Mouse (Mus musculus) liver, adult 2 months (tissue): Measurements from ENCODE around the gene Ldb2. TPM values are rescaled to one million over a fixed set of nuclear protein-coding genes. Genes with fewer than 3 reads are reported as not detected.

Experiments used
- DNase-seq: peaks from one replicate; pipeline ENCODE4 v3.0.0-alpha.2; 2011; ENCODE audit warnings: low read depth, low spot score; ENCODE audit errors: extremely low read depth
- H3K27ac ChIP-seq: fragments of 200-500 bp; replicated peaks from 2 replicates; pipeline ENCODE4 v1.5.1; 2012; ENCODE audit warnings: low read depth, mild to moderate bottlenecking, control low read depth, inconsistent platforms, low read length; ENCODE audit not compliant: insufficient read depth
- H3K27me3 ChIP-seq: fragments of 200-500 bp; 2 replicates; pipeline ENCODE4 v1.6.1; 2012; ENCODE audit warnings: mild to moderate bottlenecking, moderate library complexity, low read length, inconsistent platforms; ENCODE audit not compliant: control insufficient read depth, insufficient read depth
- H3K36me3 ChIP-seq: fragments of 200-500 bp; 2 replicates; pipeline ENCODE4 v1.6.1; 2012; ENCODE audit warnings: low read length, inconsistent platforms; ENCODE audit not compliant: control insufficient read depth, insufficient read depth
- H3K4me1 ChIP-seq: fragments of 200-500 bp; 2 replicates; pipeline ENCODE4 v1.6.1; 2011; ENCODE audit warnings: low read length; ENCODE audit not compliant: control insufficient read depth, insufficient read depth
- H3K4me3 ChIP-seq: fragments of 200-500 bp; 2 replicates; pipeline ENCODE4 v1.5.1; 2011; ENCODE audit warnings: low read depth, mild to moderate bottlenecking, control low read depth, low read length, moderate library complexity; ENCODE audit not compliant: insufficient read depth
- H3K79me2 ChIP-seq: fragments of 200-500 bp; 2 replicates; pipeline ENCODE4 v1.6.1; 2012; ENCODE audit warnings: inconsistent platforms, mild to moderate bottlenecking, low read length, moderate library complexity; ENCODE audit not compliant: control insufficient read depth, insufficient read depth
- H3K9ac ChIP-seq: fragments of 200-500 bp; 2 replicates; pipeline ENCODE4 v1.6.1; 2012; ENCODE audit warnings: low read depth, mild to moderate bottlenecking, control low read depth, inconsistent platforms, low read length
- CTCF ChIP-seq: fragments of 200-500 bp; IDR thresholded peaks from 2 replicates; pipeline ENCODE4 v1.5.1; 2011; ENCODE audit warnings: low read depth, low read length, control low read depth
- POLR2A ChIP-seq: fragments of 200-500 bp; IDR thresholded peaks from 2 replicates; pipeline ENCODE4 v1.6.1; 2011; ENCODE audit warnings: low read length, control low read depth; ENCODE audit not compliant: insufficient read depth; ENCODE audit errors: extremely low read depth
- WGBS: fragments of 180-500 bp; shearing (Covaris S2); methylation state at CpG from one replicate; pipeline ENCODE4 v1.1.7; 2018; 5-methylcytosine and 5-hydroxymethylcytosine counted together
- polyA plus RNA-seq: library from polyadenylated mRNA; depleted of rRNA; stranded (reverse); fragments of >200 nt; gene quantifications from 2 replicates; pipeline ENCODE4 v1.2.3, GENCODE M21; 2012
- total RNA-seq: library from RNA; depleted of rRNA; stranded (reverse); fragments of >200 nt; gene quantifications from 2 replicates; pipeline ENCODE4 v1.2.3, GENCODE M21; 2014

Gene Ldb2
- total and polyA plus RNA-seq, 2 experiments: 5.6 to 6.4 TPM

GRCm38 (mm10) chr5:44552121-44552520, 247.4 kb downstream of the Ldb2 start:
- Histone ChIP-seq H3K9ac (no peak overlapping the region), H3K4me3 (no peak overlapping the region; the same call in 1 of the 2 replicates), H3K79me2 (no peaks in the 10 kb centered on the region), H3K27me3 (no peaks in the 10 kb centered on the region), H3K27ac (peak overlapping the region; percentile 49), H3K36me3 (no peaks in the 10 kb centered on the region), H3K4me1 (no peaks in the 10 kb centered on the region; the same call in 1 of the 2 replicates)
- WGBS: 70% methylated on average over 8 of the region's 8 CpGs
- DNase-seq: peak; percentile 27
- no peak for TF ChIP-seq POLR2A
- no peak for TF ChIP-seq CTCF

- Histone ChIP-seq H3K27me3 (no peaks in the 10 kb centered on the region), H3K4me3 (no peak overlapping the region), H3K79me2 (no peaks in the 10 kb centered on the region), H3K9ac (no peak overlapping the region), H3K36me3 (no peaks in the 10 kb centered on the region), H3K27ac (no peak overlapping the region), H3K4me1 (no peaks in the 10 kb centered on the region; the same call in 1 of the 2 replicates)
- no peak for DNase-seq
- WGBS: 93% methylated on average over 11 of the region's 11 CpGs
- TF ChIP-seq CTCF (no peak), POLR2A (no peak)
These were observed 251.0 kb downstream of the Ldb2 start for GRCm38 (mm10) chr5:44548468-44548867.

GRCm38 (mm10) chr5:44543472-44544132, 255.9 kb downstream of the Ldb2 start:
- WGBS: over 99% methylated on average over 2 of the region's 2 CpGs
- TF ChIP-seq CTCF (no peak), POLR2A (no peak)

GRCm38 (mm10) chr5:44541748-44542147, 257.7 kb downstream of the Ldb2 start:
- Histone ChIP-seq H3K27ac (no peak overlapping the region), H3K27me3 (no peaks in the 10 kb centered on the region)

More at GRCm38 (mm10) chr5:44543472-44544132, 255.9 kb downstream of the Ldb2 start:
- no peaks in the 10 kb centered on the region for H3K27me3 ChIP-seq
- H3K27ac ChIP-seq: no peak overlapping the region
- no peak overlapping the region for H3K9ac ChIP-seq
- DNase-seq: no peak
- H3K4me1 ChIP-seq: no peaks in the 10 kb centered on the region
- no peaks in the 10 kb centered on the region for H3K79me2 ChIP-seq
- no peak overlapping the region for H3K4me3 ChIP-seq
- no peaks in the 10 kb centered on the region for H3K36me3 ChIP-seq

GRCm38 (mm10) chr5:44538687-44539086, 260.8 kb downstream of the Ldb2 start:
- TF ChIP-seq POLR2A: no peak

More at GRCm38 (mm10) chr5:44541748-44542147, 257.7 kb downstream of the Ldb2 start:
- Histone ChIP-seq H3K9ac (no peak overlapping the region), H3K4me3 (no peak overlapping the region), H3K4me1 (no peaks in the 10 kb centered on the region), H3K36me3 (no peaks in the 10 kb centered on the region), H3K79me2 (no peaks in the 10 kb centered on the region)
- no peak for DNase-seq
- 91% methylated on average over 9 of the region's 9 CpGs for WGBS
- no peak for TF ChIP-seq POLR2A
- no peak for TF ChIP-seq CTCF

GRCm38 (mm10) chr5:44538000-44538395, 261.5 kb downstream of the Ldb2 start:
- WGBS: 46% methylated on average over 5 of the region's 5 CpGs
- Histone ChIP-seq H3K27me3 (no peaks in the 10 kb centered on the region), H3K4me1 (no peaks in the 10 kb centered on the region), H3K27ac (no peak overlapping the region), H3K4me3 (no peak overlapping the region), H3K9ac (no peak overlapping the region), H3K79me2 (no peaks in the 10 kb centered on the region), H3K36me3 (no peaks in the 10 kb centered on the region)
- peak; percentile 7 for DNase-seq
- no peak for TF ChIP-seq POLR2A

More at GRCm38 (mm10) chr5:44538687-44539086, 260.8 kb downstream of the Ldb2 start:
- no peaks in the 10 kb centered on the region for H3K36me3 ChIP-seq
- 88% methylated on average over 2 of the region's 2 CpGs for WGBS
- no peaks in the 10 kb centered on the region for H3K27me3 ChIP-seq
- H3K79me2 ChIP-seq: no peaks in the 10 kb centered on the region
- H3K27ac ChIP-seq: no peak overlapping the region
- no peak for DNase-seq
- H3K4me1 ChIP-seq: no peaks in the 10 kb centered on the region
- no peak overlapping the region for H3K4me3 ChIP-seq
- H3K9ac ChIP-seq: no peak overlapping the region
